Mouse (Mus musculus) lung, embryonic 14.5 days (tissue): Measurements from ENCODE around the gene Mical3. TPM values are rescaled to one million over a fixed set of nuclear protein-coding genes. Genes with fewer than 3 reads are reported as not detected.

Experiments used
- ATAC-seq: fragments of 200-750 bp; cut with Nextera tagmentation; 2 replicates; pipeline ENCODE4 v1.8.0; 2017; ENCODE audit warnings: mild to moderate bottlenecking, moderate TSS enrichment, moderate library complexity; ENCODE audit not compliant: insufficient read depth
- DNase-seq: peaks from one replicate; pipeline ENCODE4 v3.0.0-alpha.2; 2015
- H3K27ac ChIP-seq: fragments of 300-500 bp; sonication (generic); 2 replicates; pipeline ENCODE4 v1.5.1; 2014; ENCODE audit warnings: low read depth, mild to moderate bottlenecking, moderate library complexity
- H3K27me3 ChIP-seq: fragments of 300-500 bp; sonication (generic); 2 replicates; pipeline ENCODE4 v1.6.1; 2014; ENCODE audit warnings: low read length, control low read depth; ENCODE audit not compliant: insufficient read depth
- H3K36me3 ChIP-seq: fragments of 300-500 bp; sonication (generic); 2 replicates; pipeline ENCODE4 v1.6.1; 2014; ENCODE audit warnings: control low read depth; ENCODE audit not compliant: insufficient read depth
- H3K4me1 ChIP-seq: fragments of 300-500 bp; sonication (generic); 2 replicates; pipeline ENCODE4 v1.6.1; 2014; ENCODE audit warnings: antibody characterized with exemption, control low read depth; ENCODE audit not compliant: insufficient read depth
- H3K4me2 ChIP-seq: fragments of 300-500 bp; sonication (generic); 2 replicates; pipeline ENCODE4 v1.6.1; 2014; ENCODE audit warnings: mild to moderate bottlenecking
- H3K4me3 ChIP-seq: fragments of 300-500 bp; sonication (generic); 2 replicates; pipeline ENCODE4 v1.5.1; 2014; ENCODE audit warnings: low read depth, low read length
- H3K9ac ChIP-seq: fragments of 300-500 bp; sonication (generic); 2 replicates; pipeline ENCODE4 v1.6.1; 2014
- H3K9me3 ChIP-seq: fragments of 300-500 bp; sonication (generic); 2 replicates; pipeline ENCODE4 v1.6.1; 2016; ENCODE audit warnings: low read depth, low read length, control low read depth
- CTCF ChIP-seq: IDR thresholded peaks from 2 replicates; pipeline ENCODE4 v1.5.1; 2016; ENCODE audit warnings: antibody characterized with exemption, low read depth
- WGBS: fragments of 180-500 bp; shearing (Covaris S2); extraction: QIAGEN DNeasy Blood & Tissue Kit; methylation state at CpG from one replicate; pipeline ENCODE4 v1.1.7; 2014; 5-methylcytosine and 5-hydroxymethylcytosine counted together
- polyA plus RNA-seq: library from polyadenylated mRNA; unstranded; fragments of >200 nt; fragmentation: Nextera tagmentation; extraction: Ambion mirVana; gene quantifications from 2 replicates; pipeline ENCODE4 v1.2.1, GENCODE M21; 2014

The Mical3 gene
- polyA plus RNA-seq, 1 experiment from 2014 or later: 27.0 TPM

- Histone ChIP-seq H3K4me1 (no peaks in the 10 kb centered on the region), H3K4me3 (no peak overlapping the region), H3K9me3 (no peaks in the 10 kb centered on the region), H3K9ac (no peak overlapping the region), H3K27me3 (no peaks in the 10 kb centered on the region), H3K36me3 (peaks cover 75% of the 10 kb centered on the region), H3K27ac (no peak overlapping the region), H3K4me2 (no peak overlapping the region)
- no peak for TF ChIP-seq CTCF
- 88% methylated on average over 8 of the region's 8 CpGs for WGBS
- ATAC-seq (no peak), DNase-seq (no peak)
Observed at GRCm38 (mm10) chr6:121028514-121028913, 102.3 kb downstream of the Mical3 start.

- no peaks in the 10 kb centered on the region for H3K4me1 ChIP-seq
- 64% methylated on average over 5 of the region's 5 CpGs for WGBS
Observed at GRCm38 (mm10) chr6:121027314-121027713, 103.5 kb downstream of the Mical3 start.

GRCm38 (mm10) chr6:121026866-121027265 is 103.9 kb downstream of the Mical3 start:
- ATAC-seq (no peak), DNase-seq (no peak)
- Histone ChIP-seq H3K9ac (no peak overlapping the region), H3K27me3 (no peaks in the 10 kb centered on the region), H3K4me1 (no peaks in the 10 kb centered on the region), H3K4me2 (no peak overlapping the region), H3K9me3 (no peaks in the 10 kb centered on the region), H3K36me3 (peaks cover 74% of the 10 kb centered on the region), H3K4me3 (no peak overlapping the region), H3K27ac (no peak overlapping the region)
- TF ChIP-seq CTCF: no peak
- 64% methylated on average over 7 of the region's 7 CpGs for WGBS

More at GRCm38 (mm10) chr6:121027314-121027713, 103.5 kb downstream of the Mical3 start:
- no peak for TF ChIP-seq CTCF
- Histone ChIP-seq H3K9me3 (no peaks in the 10 kb centered on the region), H3K4me2 (no peak overlapping the region), H3K27ac (no peak overlapping the region), H3K36me3 (peaks cover 74% of the 10 kb centered on the region), H3K4me3 (no peak overlapping the region), H3K27me3 (no peaks in the 10 kb centered on the region), H3K9ac (no peak overlapping the region)
- ATAC-seq (no peak), DNase-seq (no peak)

- no peak for TF ChIP-seq CTCF
- H3K9me3 ChIP-seq: no peaks in the 10 kb centered on the region
- no peaks in the 10 kb centered on the region for H3K27me3 ChIP-seq
- no peaks in the 10 kb centered on the region for H3K4me1 ChIP-seq
- no peak overlapping the region for H3K9ac ChIP-seq
- DNase-seq: no peak
- peaks cover 75% of the 10 kb centered on the region for H3K36me3 ChIP-seq
- no peak overlapping the region for H3K27ac ChIP-seq
- no peak overlapping the region for H3K4me2 ChIP-seq
- no peak for ATAC-seq
- WGBS: 61% methylated on average over 10 of the region's 10 CpGs
- no peak overlapping the region for H3K4me3 ChIP-seq
Observed at GRCm38 (mm10) chr6:121026019-121026584, 104.7 kb downstream of the Mical3 start.

GRCm38 (mm10) chr6:121018147-121018546 is 112.7 kb downstream of the Mical3 start:
- TF ChIP-seq CTCF: no peak
- Histone ChIP-seq H3K9ac (no peak overlapping the region), H3K4me2 (no peak overlapping the region), H3K4me1 (no peaks in the 10 kb centered on the region), H3K27ac (no peak overlapping the region), H3K9me3 (no peaks in the 10 kb centered on the region), H3K27me3 (no peaks in the 10 kb centered on the region), H3K36me3 (peaks cover 63% of the 10 kb centered on the region), H3K4me3 (no peak overlapping the region)
- ATAC-seq: no peak
- no peak for DNase-seq
- WGBS: 89% methylated on average over 4 of the region's 4 CpGs

- no peak overlapping the region for H3K4me2 ChIP-seq
- TF ChIP-seq CTCF: no peak
- peaks cover 58% of the 10 kb centered on the region for H3K36me3 ChIP-seq
- ATAC-seq (peak; percentile 4; the same call in 1 of the 2 replicates), DNase-seq (peak; percentile 50)
- no peak overlapping the region for H3K27ac ChIP-seq
- H3K9me3 ChIP-seq: no peaks in the 10 kb centered on the region
- H3K4me3 ChIP-seq: no peak overlapping the region
- H3K4me1 ChIP-seq: no peaks in the 10 kb centered on the region
- WGBS: 34% methylated on average over 12 of the region's 12 CpGs
- no peak overlapping the region for H3K9ac ChIP-seq
- H3K27me3 ChIP-seq: no peaks in the 10 kb centered on the region
Observed at GRCm38 (mm10) chr6:121017436-121018031, 113.3 kb downstream of the Mical3 start.

GRCm38 (mm10) chr6:121016097-121016496 is 114.7 kb downstream of the Mical3 start:
- Histone ChIP-seq H3K27me3 (no peaks in the 10 kb centered on the region), H3K4me1 (peaks cover 5% of the 10 kb centered on the region; the same call in 1 of the 2 replicates), H3K36me3 (peaks cover 44% of the 10 kb centered on the region), H3K4me3 (no peak overlapping the region), H3K27ac (no peak overlapping the region), H3K4me2 (no peak overlapping the region), H3K9ac (no peak overlapping the region), H3K9me3 (no peaks in the 10 kb centered on the region)
- ATAC-seq (no peak), DNase-seq (no peak)
- TF ChIP-seq CTCF: no peak
- WGBS: 94% methylated on average over 5 of the region's 5 CpGs
